Mouse (Mus musculus) heart, postnatal 0 days (tissue): ENCODE data around the gene Ttll6.

Source experiments
- CTCF ChIP-seq: IDR thresholded peaks from 2 replicates; pipeline ENCODE4 v1.5.1; 2016; ENCODE audit warnings: antibody characterized with exemption, control low read depth, low read depth
- EP300 ChIP-seq: IDR thresholded peaks from 2 replicates; pipeline ENCODE4 v1.6.1; 2016; ENCODE audit warnings: antibody characterized with exemption, low read depth

DNA sequence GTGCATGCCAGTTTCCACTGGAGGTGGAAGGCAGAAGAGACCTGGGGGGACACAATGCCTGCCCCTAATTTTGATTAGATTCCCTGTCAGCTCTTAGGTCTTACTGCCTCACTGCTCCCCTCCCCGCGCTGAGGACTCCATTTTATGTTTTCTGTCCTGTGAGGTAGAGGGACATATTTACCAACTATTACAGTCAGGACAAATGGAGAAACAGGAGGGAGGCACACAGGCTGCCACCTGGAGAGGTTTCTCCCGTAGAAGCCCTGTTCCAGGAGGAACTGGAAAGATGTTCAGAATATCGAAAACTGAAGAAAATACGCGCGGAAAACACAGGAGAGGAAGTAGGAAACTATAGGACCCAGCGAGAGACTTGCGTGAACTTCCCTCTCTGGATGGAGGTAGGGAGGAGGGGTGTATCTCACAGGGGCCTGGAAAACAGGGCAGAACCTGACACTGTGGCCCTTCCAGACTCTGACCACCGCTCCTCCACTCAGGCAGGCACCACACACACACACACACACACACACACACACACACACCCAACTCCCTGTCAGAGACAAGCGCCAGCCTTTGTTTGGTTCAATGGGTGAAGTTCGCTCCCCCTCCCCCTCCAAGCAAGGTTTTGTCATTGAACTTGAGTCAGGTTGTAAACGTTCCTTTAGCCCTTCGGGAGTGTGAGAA, 69.0 kb downstream of the Ttll6 start:
- TF ChIP-seq CTCF (no peak), EP300 (no peak)
